Mouse (Mus musculus): ENCODE measurements around the gene Gm10799. TPM values are rescaled to one million over a fixed set of nuclear protein-coding genes. Genes with fewer than 3 reads are reported as not detected.
A peak's percentile ranks its signal among the peaks of the same experiment; 100 is the strongest.

The Gm10799 gene
- total and polyA plus RNA-seq, 3 experiments, result not detected

GRCm38 (mm10) chr2:104038236-104038635 is 30.1 kb downstream of the Gm10799 start:
- Histone ChIP-seq H3K27ac (peak overlapping the region; percentile 5; the same call in 1 of the 2 replicates), H3K36me3 (ENCODE audit: control insufficient read depth, insufficient read depth, low read length) (peaks cover 38% of the 10 kb centered on the region), H3K4me1 (ENCODE audit: control insufficient read depth, insufficient read depth, low read length) (peaks cover 3% of the 10 kb centered on the region), H3K79me2 (replicated peaks; ENCODE audit: control insufficient read depth, insufficient read depth, low read length) (no peaks in the 10 kb centered on the region; the same call in 1 of the 2 replicates), H3K9ac (ENCODE audit: low read depth, low read length) (no peak overlapping the region), H3K27me3 (ENCODE audit: control insufficient read depth, insufficient read depth, low read length) (no peaks in the 10 kb centered on the region), H3K4me3 (no peak overlapping the region)
- DNase-seq, result no peak
- TF ChIP-seq EP300 (IDR thresholded peaks at IDR 0.05; ENCODE audit: insufficient read depth, low read depth, low read length) (no peak), CTCF (IDR thresholded peaks at IDR 0.05) (no peak), POLR2A (IDR thresholded peaks at IDR 0.05; ENCODE audit: insufficient read depth, low read depth, low read length) (no peak)
- intact Hi-C loops (cut with DNase I), result loop anchor here (10.0 kb wide), 2 partner anchors 87 to 547 kb away; partner anchors contain the start of gene A930018P22Rik
- 59% methylated on average over 2 of the region's 2 CpGs for WGBS

- TF ChIP-seq POLR2A (IDR thresholded peaks at IDR 0.05; ENCODE audit: insufficient read depth, low read depth, low read length), result no peak
- Histone ChIP-seq H3K27ac (peak overlapping the region; percentile 40), H3K36me3 (ENCODE audit: control insufficient read depth, insufficient read depth, low read length) (peaks cover 34% of the 10 kb centered on the region), H3K4me1 (ENCODE audit: control insufficient read depth, insufficient read depth, low read length) (peaks cover 3% of the 10 kb centered on the region), H3K9ac (ENCODE audit: low read depth, low read length) (no peak overlapping the region), H3K27me3 (ENCODE audit: control insufficient read depth, insufficient read depth, low read length) (no peaks in the 10 kb centered on the region), H3K79me2 (replicated peaks; ENCODE audit: control insufficient read depth, insufficient read depth, low read length) (no peaks in the 10 kb centered on the region; the same call in 1 of the 2 replicates), H3K4me3 (no peak overlapping the region)
- intact Hi-C loops (cut with DNase I), result loop anchor here (2.0 to 10.0 kb wide), 3 partner anchors 60 to 548 kb away; partner anchors contain the start of gene A930018P22Rik
- no peak for DNase-seq
- WGBS, result 41% methylated on average over 3 of the region's 3 CpGs
Observed at GRCm38 (mm10) chr2:104036316-104036715, 32.0 kb downstream of the Gm10799 start.

GRCm38 (mm10) chr2:104035595-104035994 is 32.8 kb downstream of the Gm10799 start:
- 54% methylated on average over 6 of the region's 6 CpGs for WGBS
- Histone ChIP-seq H3K27ac (peak overlapping the region; percentile 64), H3K4me3 (no peak overlapping the region), H3K9ac (ENCODE audit: low read depth, low read length) (no peak overlapping the region), H3K27me3 (ENCODE audit: control insufficient read depth, insufficient read depth, low read length) (no peaks in the 10 kb centered on the region), H3K36me3 (ENCODE audit: control insufficient read depth, insufficient read depth, low read length) (peaks cover 37% of the 10 kb centered on the region), H3K79me2 (replicated peaks; ENCODE audit: control insufficient read depth, insufficient read depth, low read length) (no peaks in the 10 kb centered on the region; the same call in 1 of the 2 replicates), H3K4me1 (ENCODE audit: control insufficient read depth, insufficient read depth, low read length) (peaks cover 3% of the 10 kb centered on the region)
- TF ChIP-seq EP300 (IDR thresholded peaks at IDR 0.05; ENCODE audit: insufficient read depth, low read depth, low read length) (0 out of 2 replicates have a peak, but pooled peaks have one; percentile 42), POLR2A (IDR thresholded peaks at IDR 0.05; ENCODE audit: insufficient read depth, low read depth, low read length) (no peak), CTCF (IDR thresholded peaks at IDR 0.05) (no peak)
- peak in 1 of 2 experiments; percentile 53 for DNase-seq
- intact Hi-C loops (cut with DNase I), result loop anchor here (2.0 to 10.0 kb wide), 3 partner anchors 89 to 549 kb away; partner anchors contain the start of gene A930018P22Rik

GRCm38 (mm10) chr2:104034832-104035472 is 33.4 kb downstream of the Gm10799 start:
- peak; percentile 62 to 66 for DNase-seq
- H3K9ac ChIP-seq (ENCODE audit: low read depth, low read length), result no peak overlapping the region
- no peaks in the 10 kb centered on the region; the same call in 1 of the 2 replicates for H3K79me2 ChIP-seq (replicated peaks; ENCODE audit: control insufficient read depth, insufficient read depth, low read length)
- H3K36me3 ChIP-seq (ENCODE audit: control insufficient read depth, insufficient read depth, low read length), result peaks cover 41% of the 10 kb centered on the region
- no peak overlapping the region for H3K4me3 ChIP-seq
- no peaks in the 10 kb centered on the region for H3K27me3 ChIP-seq (ENCODE audit: control insufficient read depth, insufficient read depth, low read length)
- peak overlapping the region; percentile 64 for H3K27ac ChIP-seq
- TF ChIP-seq POLR2A (IDR thresholded peaks at IDR 0.05; ENCODE audit: insufficient read depth, low read depth, low read length) (no peak), CTCF (IDR thresholded peaks at IDR 0.05) (peak; percentile 99), EP300 (IDR thresholded peaks at IDR 0.05; ENCODE audit: insufficient read depth, low read depth, low read length) (peak; percentile 81)
- peaks cover 6% of the 10 kb centered on the region for H3K4me1 ChIP-seq (ENCODE audit: control insufficient read depth, insufficient read depth, low read length)
- WGBS, result 31% methylated on average over 3 of the region's 3 CpGs
- intact Hi-C loops (cut with DNase I), result loop anchor here (2.0 to 10.0 kb wide), 3 partner anchors 90 to 550 kb away; partner anchors contain the start of gene A930018P22Rik

- H3K27ac ChIP-seq, result no peak overlapping the region
- no peak for TF ChIP-seq POLR2A (IDR thresholded peaks at IDR 0.05; ENCODE audit: insufficient read depth, low read depth, low read length)
- no peak for TF ChIP-seq EP300 (IDR thresholded peaks at IDR 0.05; ENCODE audit: insufficient read depth, low read depth, low read length)
- TF ChIP-seq CTCF (IDR thresholded peaks at IDR 0.05), result no peak
- no peak overlapping the region for H3K9ac ChIP-seq (ENCODE audit: low read depth, low read length)
- intact Hi-C loops (cut with DNase I), result loop anchor here (10.0 kb wide), 2 partner anchors 93 to 553 kb away; partner anchors contain the start of gene A930018P22Rik
- H3K27me3 ChIP-seq (ENCODE audit: control insufficient read depth, insufficient read depth, low read length), result no peaks in the 10 kb centered on the region
- H3K4me1 ChIP-seq (ENCODE audit: control insufficient read depth, insufficient read depth, low read length), result peaks cover 4% of the 10 kb centered on the region
- no peak for DNase-seq
- WGBS, result 81% methylated on average over 3 of the region's 3 CpGs
- H3K4me3 ChIP-seq, result no peak overlapping the region
- H3K79me2 ChIP-seq (replicated peaks; ENCODE audit: control insufficient read depth, insufficient read depth, low read length), result peaks cover 4% of the 10 kb centered on the region
- H3K36me3 ChIP-seq (ENCODE audit: control insufficient read depth, insufficient read depth, low read length), result peaks cover 34% of the 10 kb centered on the region
Observed at GRCm38 (mm10) chr2:104032056-104032455, 36.3 kb downstream of the Gm10799 start.

- Histone ChIP-seq H3K27me3 (ENCODE audit: control insufficient read depth, insufficient read depth, low read length) (no peaks in the 10 kb centered on the region), H3K79me2 (replicated peaks; ENCODE audit: control insufficient read depth, insufficient read depth, low read length) (peaks cover 4% of the 10 kb centered on the region), H3K27ac (no peak overlapping the region), H3K4me1 (ENCODE audit: control insufficient read depth, insufficient read depth, low read length) (peaks cover 3% of the 10 kb centered on the region), H3K36me3 (ENCODE audit: control insufficient read depth, insufficient read depth, low read length) (peaks cover 25% of the 10 kb centered on the region), H3K4me3 (no peak overlapping the region; the same call in 1 of the 2 replicates), H3K9ac (ENCODE audit: low read depth, low read length) (no peak overlapping the region)
- intact Hi-C loops (cut with DNase I), result loop anchor here (10.0 kb wide), 2 partner anchors 94 to 554 kb away; partner anchors contain the start of gene A930018P22Rik
- no peak for DNase-seq
- WGBS, result 61% methylated on average over 3 of the region's 3 CpGs
- TF ChIP-seq CTCF (IDR thresholded peaks at IDR 0.05) (no peak), POLR2A (IDR thresholded peaks at IDR 0.05; ENCODE audit: insufficient read depth, low read depth, low read length) (no peak), EP300 (IDR thresholded peaks at IDR 0.05; ENCODE audit: insufficient read depth, low read depth, low read length) (no peak)
Observed at GRCm38 (mm10) chr2:104030381-104030780, 38.0 kb downstream of the Gm10799 start.
